Comparison of ENCODE assay signal across 12 mouse cellular contexts in genomic region chr5:34543114-34543513, GRCm38 (mm10). TPM values are rescaled to one million over a fixed set of nuclear protein-coding genes. Genes with fewer than 3 reads are reported as not detected.
A peak's percentile ranks its signal among the peaks of the same experiment; 100 is the strongest.
DNase-seq lines count a peak whose midpoint lies in the region; TF ChIP-seq lines count a peak whose summit lies in the region.
"Had no signal": no experiment of that assay in that cellular context is flagged by ENCODE, and none has a peak within 500 bp of the region (broad histone marks: within the 10 kb centered on the region; RNA-seq: fewer than 3 reads in every experiment).

No protein-coding gene starts in this region.

- no peak for TF ChIP-seq CTCF in layer of hippocampus, adult 2 months (conservative IDR thresholded peaks at IDR 0.05)

- DNase-seq in thymus, postnatal 4 days = peak; percentile 29
- no peak for DNase-seq in thymus, postnatal 25 days
- DNase-seq in heart, postnatal 25 days (ENCODE audit: low spot score) = peak; percentile 39
- peak; percentile 18 for DNase-seq in lung, postnatal 14 days
- DNase-seq in urinary bladder, postnatal 25 days (ENCODE audit: low spot score) = no peak
- no peak for DNase-seq in layer of hippocampus, adult 2 months (ENCODE audit: low spot score in 2 of 2)
- DNase-seq in embryo, embryonic 11 days = no peak
- no peak for DNase-seq in left cerebral cortex, postnatal 4 days
- DNase-seq: layer of hippocampus, adult 9-11 months; midbrain, embryonic 14.5 days; thymus, postnatal 36 days had no signal

- no peak overlapping the region for H3K27ac ChIP-seq in layer of hippocampus, adult 2 months
- H3K27ac ChIP-seq: embryonic facial prominence, embryonic 12.5 days had no signal

- H3K4me3 ChIP-seq in layer of hippocampus, adult 2 months = no peak overlapping the region
- H3K4me3 ChIP-seq: embryonic facial prominence, embryonic 12.5 days had no signal

- intact Hi-C loops in heart, postnatal 25 days (cut with DNase I) = no loop called here
- intact Hi-C loops in left cerebral cortex, postnatal 4 days (cut with DNase I) = no loop called here

RNA-seq across cellular contexts. Expression of gene Sh3bp2, which starts 17.5 kb away (rescaled TPM):
- total RNA-seq in heart, postnatal 25 days (2021) = 1 to 10 TPM; 1.7 to 3.3 TPM
- total RNA-seq in layer of hippocampus, adult 2 months (2021) = 1 to 10 TPM; 3.3 to 6.6 TPM
- total RNA-seq in left cerebral cortex, postnatal 4 days (2021) = 10 to 100 TPM; 28.9 to 29.7 TPM

RNA-seq across cellular contexts. Expression of gene Tnip2, which starts 29.3 kb away (rescaled TPM):
- total RNA-seq in heart, postnatal 25 days (2021) = 1 to 10 TPM; 6.3 to 7.2 TPM
- 10 to 100 TPM; 29.9 to 30.9 TPM for total RNA-seq in layer of hippocampus, adult 2 months (2021)
- 10 to 100 TPM; 11.4 to 12.5 TPM for total RNA-seq in left cerebral cortex, postnatal 4 days (2021)

RNA-seq across cellular contexts. Expression of gene Add1, which starts 30.4 kb away (rescaled TPM):
- 100 to 1,000 TPM; 125 to 136 TPM for total RNA-seq in heart, postnatal 25 days (2021)
- 100 to 1,000 TPM; 444 to 448 TPM for total RNA-seq in layer of hippocampus, adult 2 months (2021)
- total RNA-seq in left cerebral cortex, postnatal 4 days (2021) = 100 to 1,000 TPM; 307 to 320 TPM

Comparison
In these comparisons a context has a peak if more than half of its experiments do, and no peak if none do; other contexts are left out.
1. DNase-seq: peak in thymus, postnatal 4 days (single experiment), heart, postnatal 25 days (single experiment) and lung, postnatal 14 days (single experiment); none in thymus, postnatal 25 days (single experiment), urinary bladder, postnatal 25 days (single experiment), layer of hippocampus, adult 2 months (0 of 2), embryo, embryonic 11 days (single experiment) and left cerebral cortex, postnatal 4 days (single experiment).